Mouse (Mus musculus) urinary bladder, postnatal 36 days (tissue): ENCODE data around the gene 4931417E11Rik.

ENCODE experiments used
- DNase-seq, 2 experiments: peaks; one replicate each; pipeline ENCODE4 v3.0.0; 2022; ENCODE audit warnings: low spot score in 2 of 2, mixed read lengths in 1 of 2

Gene 4931417E11Rik

DNA sequence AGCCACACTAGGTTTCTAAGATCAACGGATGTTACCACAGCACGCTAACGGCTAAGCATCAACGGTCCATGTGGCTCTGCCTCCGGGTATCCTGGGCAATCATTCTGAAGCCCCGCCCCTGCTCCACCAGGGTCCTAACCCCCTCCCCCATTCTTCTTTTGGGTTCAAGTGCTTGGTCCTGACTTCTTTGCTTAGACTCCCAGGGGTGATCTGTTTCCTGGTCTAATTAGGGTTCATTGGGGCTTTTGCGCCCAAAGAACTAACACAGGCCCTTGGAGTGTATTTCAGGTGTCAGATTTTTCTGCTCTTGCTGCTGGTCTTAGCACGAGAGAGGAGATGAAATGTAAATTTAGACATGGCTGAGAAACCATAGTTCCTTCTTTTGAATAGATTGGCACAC lies at the start of gene 4931417E11Rik:
Gene 4931417E11Rik (minus strand): TSS at position 101 of the 400 bp plus-strand sequence.
- DNase-seq = no peak

DNA sequence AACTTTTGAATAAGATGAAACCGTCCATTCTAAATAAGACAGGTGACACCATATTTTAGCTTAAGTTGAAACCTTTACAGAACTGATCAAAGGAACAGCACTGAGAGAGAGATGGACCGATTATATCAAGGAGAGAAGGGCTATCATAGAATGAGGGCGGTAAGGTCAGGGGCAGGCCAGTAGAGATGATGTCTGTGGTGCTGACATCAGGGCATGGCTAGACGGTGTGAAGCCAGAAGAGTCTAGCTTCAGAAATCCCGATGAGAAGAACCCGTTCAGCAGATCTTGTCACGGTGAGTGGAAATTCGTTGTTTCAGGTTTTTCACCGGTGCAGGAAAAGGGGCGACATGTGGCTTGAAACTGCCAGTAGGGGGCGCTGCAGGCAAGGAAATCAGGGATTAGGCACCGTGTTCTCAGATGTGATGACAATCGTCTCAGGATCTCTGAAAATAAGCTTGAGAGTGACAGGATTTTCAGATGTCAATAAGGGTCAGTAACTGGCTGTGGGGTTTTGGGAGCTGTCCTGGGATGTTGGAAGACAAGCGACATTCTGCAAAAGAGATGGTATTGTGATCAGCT lies 48.4 kb upstream of the 4931417E11Rik start:
- DNase-seq = peak; percentile 26 to 47

DNA sequence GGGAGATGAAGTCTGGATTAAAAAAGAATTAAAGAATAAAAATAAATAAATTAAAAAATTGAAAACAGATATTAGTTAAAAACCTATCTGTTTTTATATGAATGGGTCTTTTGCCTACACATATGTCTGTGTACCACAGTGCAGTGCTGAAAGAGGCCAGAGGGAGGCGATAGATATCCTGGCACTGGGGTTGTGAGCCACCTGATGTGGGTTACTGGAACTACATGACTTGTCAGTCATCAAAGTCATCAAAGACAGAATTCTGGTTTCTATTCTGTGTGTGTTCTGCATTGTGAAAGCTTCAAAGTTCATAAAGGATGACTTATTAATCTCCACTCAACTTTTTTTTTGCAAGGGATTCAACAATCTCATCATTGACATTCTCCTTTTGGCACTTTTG lies 43.4 kb upstream of the 4931417E11Rik start:
- DNase-seq = no peak

DNA sequence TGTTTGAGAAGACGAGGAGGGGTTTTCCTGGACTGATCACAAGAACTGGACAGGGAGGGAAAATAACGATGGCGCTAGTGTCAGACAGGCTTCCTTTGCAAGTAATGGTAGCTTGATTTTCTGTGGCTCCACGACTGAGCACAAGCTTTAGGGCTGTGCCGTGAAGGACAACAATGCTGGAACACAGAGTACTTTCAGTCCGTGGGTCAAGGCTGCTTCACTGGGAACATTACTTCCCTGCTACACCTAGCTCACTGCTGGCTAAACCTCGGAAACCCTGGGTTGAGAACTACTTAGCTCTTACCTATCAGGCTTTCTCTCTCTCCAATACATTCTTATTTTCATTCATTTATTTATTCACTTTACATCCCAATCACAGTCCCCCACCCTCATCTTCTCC lies 30.2 kb upstream of the 4931417E11Rik start:
- no peak for DNase-seq

DNA sequence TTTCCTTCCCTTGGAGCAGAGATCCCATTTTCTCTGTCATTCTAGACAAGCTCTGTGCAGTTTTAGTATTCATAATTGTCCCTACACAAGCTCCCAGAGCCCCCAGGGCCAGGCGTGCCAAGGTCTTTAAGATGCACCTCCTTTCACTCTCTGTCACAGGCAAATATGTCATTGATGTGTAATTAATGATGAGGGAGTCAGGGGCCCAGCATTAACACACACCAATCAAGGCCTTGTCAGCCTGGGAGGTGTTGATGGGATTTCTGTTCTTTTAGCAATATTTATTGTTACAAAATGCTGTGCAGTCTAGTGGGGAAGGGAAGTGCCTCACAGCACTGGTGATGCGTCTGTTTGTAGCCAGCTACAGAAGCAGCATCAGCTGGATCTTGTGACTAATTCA lies 27.9 kb upstream of the 4931417E11Rik start:
- no peak for DNase-seq

DNA sequence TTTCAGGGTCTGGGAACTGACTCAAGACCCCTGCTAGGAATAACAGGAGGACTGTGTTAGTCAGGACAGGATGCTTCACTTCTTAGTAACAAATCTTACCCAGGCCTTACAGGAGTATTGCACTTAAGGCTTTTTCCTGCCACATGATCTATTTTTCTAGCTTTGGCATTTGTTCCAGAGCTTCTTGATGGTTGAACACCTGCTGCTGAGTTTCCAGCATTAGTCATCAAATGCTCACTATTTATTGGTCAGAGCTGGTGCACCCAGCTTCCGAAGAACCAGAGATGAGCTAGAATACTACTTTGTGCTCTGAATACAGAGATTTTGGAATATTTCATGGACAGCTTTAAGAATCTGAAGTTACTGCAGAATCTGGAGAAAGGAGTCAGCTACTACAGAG lies 21.1 kb upstream of the 4931417E11Rik start:
- no peak for DNase-seq

DNA sequence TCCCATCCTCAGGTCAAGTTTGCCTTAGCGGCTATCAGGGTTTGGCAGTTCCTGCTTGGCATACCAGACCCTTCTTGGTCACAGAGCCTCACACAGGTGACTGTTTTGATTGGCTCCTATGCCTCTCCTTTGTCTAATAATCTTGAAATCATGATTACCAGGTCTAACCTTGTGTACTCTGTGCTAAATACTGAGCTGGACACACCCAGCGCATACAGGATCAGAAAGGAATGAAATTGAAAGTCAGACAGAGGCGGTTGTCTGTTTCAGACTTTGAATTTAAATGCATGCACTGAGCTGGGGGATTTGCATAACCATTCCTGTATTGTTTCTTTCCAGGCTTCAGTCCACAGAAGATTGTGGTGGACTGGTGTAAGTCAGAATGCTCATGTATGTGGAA lies 16.1 kb upstream of the 4931417E11Rik start:
- DNase-seq = no peak

DNA sequence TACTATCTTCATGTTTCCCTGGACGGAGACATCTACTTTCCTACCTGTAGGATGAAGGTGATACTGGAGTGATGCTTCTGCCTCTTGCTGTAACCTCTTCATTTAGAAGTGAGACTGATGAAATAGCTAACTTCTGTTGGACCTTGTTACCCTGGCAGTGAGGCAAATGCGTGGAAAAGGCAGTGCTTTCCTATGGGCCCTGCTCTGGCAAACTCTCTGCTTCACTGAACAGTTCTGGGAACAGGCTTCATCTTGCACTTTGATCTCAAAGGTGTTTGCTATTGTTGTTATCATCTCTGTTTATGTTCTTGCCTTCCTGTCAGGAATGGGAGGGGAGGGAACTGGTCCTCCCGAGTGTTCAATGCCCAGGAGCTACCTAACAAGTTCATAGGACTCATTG lies 3.4 kb downstream of the 4931417E11Rik start:
- no peak for DNase-seq

DNA sequence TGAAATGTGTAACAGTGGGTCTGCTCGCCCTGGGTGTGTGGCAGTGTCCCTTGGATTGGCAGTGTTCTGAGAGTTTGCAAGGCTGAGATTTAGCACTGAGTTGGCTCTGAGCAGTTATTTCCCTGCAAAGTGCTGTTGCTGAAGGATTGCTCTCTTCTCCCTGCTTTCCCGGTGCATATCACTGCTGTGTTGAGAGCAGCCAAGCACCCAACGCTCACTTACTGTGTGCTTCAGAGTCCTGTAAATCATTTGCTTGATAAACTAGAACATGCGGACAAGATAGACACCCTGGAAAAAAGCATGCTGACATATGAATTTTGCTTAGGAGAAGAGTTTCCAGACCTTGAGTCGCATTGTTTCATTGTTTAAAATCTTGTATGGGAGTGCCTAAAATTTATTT lies 6.9 kb downstream of the 4931417E11Rik start:
- no peak for DNase-seq

DNA sequence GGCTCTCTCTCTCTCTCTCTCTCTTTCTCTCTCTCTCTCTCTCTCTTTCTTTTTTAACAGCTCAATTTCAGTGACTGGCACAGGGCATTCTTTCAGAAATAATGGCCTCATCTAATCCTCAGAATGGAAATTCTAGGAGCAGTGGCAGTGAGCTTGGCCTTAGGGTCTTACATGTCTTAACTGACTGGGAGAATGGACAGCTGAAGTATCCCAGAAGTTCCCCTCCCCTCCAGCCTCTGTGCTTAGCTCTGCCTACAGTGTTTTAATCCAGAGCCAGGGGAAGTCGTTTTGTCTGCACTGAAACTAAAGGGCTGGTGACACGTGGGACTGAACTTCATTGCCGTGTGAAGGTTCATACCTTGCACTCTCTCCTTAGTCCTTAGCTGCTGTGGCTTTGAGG lies 35.6 kb downstream of the 4931417E11Rik start:
- DNase-seq = no peak

DNA sequence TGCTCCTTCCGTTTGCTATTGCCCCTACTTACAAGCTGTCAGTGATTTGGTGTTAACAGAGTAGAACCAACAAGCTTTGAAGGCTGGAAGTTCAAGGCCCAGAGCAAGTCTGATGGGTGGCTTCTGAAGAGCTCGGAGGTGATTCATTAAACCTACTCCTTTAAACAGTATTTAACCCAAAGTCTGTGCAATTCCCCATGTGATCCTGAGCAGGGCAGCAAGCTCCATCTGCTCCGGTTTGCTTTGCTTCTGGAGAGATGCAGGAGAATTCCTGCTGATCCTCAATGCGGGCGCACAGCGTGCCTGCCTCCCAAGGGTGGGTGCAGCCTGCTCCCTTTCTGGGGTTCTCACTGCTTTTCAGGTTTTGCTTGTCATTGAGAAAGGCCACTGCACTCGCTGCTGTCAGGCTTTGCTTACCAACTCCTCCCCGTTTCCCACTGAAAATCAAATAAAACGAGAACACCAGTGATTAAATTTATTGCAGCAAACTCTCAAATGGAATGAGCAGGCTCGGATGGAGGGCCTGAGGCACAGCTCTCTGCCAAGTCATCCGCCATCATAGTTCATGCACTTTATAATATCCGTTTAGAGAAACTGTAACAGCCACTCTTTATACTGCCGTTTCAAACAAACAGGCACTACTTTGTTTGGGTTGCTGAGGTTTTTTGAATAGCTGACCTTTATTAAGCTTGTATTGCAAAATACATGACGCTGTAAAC lies 40.7 kb downstream of the 4931417E11Rik start:
- DNase-seq = no peak

DNA sequence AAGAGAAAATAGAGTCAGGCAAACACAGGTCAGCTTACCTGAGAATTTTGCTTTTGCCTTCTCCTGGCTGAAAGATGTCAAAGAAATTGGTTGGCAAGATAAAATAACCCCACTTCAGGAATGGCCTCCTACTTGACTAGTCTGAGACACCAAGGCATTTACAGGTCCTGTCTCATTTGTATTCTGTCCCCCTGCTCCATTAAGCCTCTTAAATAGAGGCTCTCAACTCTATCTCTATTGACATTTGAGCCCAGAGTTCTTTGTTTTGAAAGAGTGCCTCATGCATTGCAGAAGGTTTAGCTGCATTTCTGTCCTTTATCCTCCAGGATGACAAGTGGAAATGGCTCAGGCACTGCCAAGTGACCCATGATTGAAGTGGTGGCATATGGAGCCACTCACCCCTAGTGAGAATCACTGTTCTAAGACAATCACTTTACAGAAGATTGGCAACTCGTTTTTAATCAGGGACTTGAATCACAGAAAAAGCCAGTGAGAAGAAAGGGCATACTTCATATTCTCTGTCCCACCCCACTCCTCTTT lies 42.1 kb downstream of the 4931417E11Rik start:
- no peak for DNase-seq
